Mouse (Mus musculus) lung, postnatal 0 days (tissue): Measurements from ENCODE around the gene Srf.

Source experiments
- CTCF ChIP-seq: IDR thresholded peaks from 2 replicates; pipeline ENCODE4 v1.5.1; 2016; ENCODE audit warnings: antibody characterized with exemption, mild to moderate bottlenecking
- EP300 ChIP-seq: IDR thresholded peaks from 2 replicates; pipeline ENCODE4 v1.6.1; 2016; ENCODE audit warnings: antibody characterized with exemption, mild to moderate bottlenecking, control low read depth

DNA sequence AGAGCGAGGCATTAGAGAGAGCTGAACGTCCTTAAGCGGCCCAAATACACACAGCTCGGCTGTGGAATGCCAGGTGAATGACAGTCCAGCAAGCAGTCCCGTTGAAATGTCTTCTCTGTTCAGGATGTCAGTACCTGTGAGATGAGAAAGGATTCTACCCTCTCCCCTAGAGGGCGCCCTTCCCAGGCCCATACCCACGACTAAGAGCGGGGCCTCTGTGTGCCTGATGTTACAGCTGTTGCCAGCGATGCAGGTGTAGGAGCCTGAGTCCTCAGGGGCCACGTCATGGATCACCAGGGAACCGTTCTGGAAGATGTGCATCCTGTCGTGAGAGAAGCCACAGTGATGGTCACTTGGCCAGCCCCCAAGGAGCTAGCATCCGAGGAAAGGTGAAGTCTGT, 20.1 kb upstream of the Srf start:
- peak; percentile 70 for TF ChIP-seq CTCF
- TF ChIP-seq EP300, result no peak
